Mouse (Mus musculus) thymus, postnatal 25 days (tissue): ENCODE measurements around the gene Ppp1r14a.

ENCODE experiments used
- DNase-seq: peaks from one replicate; pipeline ENCODE4 v3.0.0; 2022

Gene Ppp1r14a

GRCm38 (mm10) chr7:29279924-29280323 lies 9.2 kb upstream of the Ppp1r14a start:
- peak; percentile 25 for DNase-seq

DNA sequence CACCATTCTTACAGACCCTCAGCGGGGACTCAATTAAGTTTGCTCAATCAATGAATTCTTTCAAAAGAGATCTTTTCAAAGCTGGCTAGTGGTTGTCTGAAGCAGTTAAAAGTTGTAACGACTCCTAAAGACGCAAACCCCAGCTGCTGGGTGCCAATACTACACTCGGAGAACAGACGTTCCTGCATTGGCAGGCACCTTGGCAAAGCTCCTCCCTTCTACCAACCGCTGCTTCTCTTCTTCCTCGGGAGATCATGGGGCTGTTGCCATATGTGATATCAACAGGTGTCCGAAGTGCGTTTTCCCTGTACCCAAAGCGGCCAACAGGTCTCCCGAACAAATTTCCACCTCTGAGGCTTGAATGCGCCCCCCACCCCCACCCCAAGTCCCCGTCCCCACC lies 8.3 kb upstream of the Ppp1r14a start:
- DNase-seq, result peak; percentile 64

GRCm38 (mm10) chr7:29281201-29282073 lies 7.7 kb upstream of the Ppp1r14a start, which contains the start of gene Spint2:
Gene Spint2, minus strand, starts transcription at chr7:29281912.
- peak; percentile 85 for DNase-seq

GRCm38 (mm10) chr7:29282074-29282554 lies 7.0 kb upstream of the Ppp1r14a start:
- no peak for DNase-seq

DNA sequence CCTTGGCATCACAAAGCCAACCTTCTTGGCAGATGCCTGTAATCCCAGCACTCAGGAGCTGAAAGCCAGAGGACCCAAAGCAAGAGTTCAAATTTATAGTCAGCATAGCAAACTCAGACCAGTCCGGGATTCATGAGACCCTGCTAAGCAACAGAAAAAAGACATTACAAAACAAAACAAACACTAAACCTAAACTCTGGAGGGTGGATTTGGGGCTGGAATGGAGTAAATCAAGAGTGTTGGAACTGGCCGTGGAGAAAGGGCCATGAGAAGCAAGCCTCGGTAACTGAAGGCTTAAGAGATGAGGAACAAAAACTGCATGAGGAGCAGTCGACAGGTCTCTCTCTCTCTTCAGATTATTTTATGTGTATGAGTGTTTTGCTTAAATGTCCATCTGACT lies 5.2 kb upstream of the Ppp1r14a start:
- DNase-seq, result no peak

GRCm38 (mm10) chr7:29284523-29284922 lies 4.6 kb upstream of the Ppp1r14a start:
- DNase-seq, result no peak

- DNase-seq, result no peak
Observed at GRCm38 (mm10) chr7:29287481-29287880, 1.6 kb upstream of the Ppp1r14a start.

DNA sequence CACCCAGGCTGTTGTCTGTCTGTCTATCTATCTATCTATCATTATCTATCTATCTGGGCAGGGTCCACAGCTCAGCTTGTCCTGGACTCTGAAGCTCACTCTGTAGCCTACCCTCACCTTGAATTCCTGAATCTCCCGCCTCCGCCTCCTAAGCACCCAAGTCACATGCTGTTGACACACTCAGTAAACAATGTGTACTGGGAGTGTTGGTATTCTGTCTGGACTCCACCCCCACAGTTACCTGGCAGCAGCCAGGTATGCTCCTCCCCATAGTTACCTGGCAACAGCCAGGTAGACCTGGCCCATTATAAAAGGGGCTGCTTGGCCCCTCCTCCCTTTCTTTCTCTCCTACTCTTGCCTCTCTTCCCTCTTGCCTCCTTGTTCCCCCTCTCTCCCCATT lies 1.0 kb upstream of the Ppp1r14a start:
- no peak for DNase-seq

DNA sequence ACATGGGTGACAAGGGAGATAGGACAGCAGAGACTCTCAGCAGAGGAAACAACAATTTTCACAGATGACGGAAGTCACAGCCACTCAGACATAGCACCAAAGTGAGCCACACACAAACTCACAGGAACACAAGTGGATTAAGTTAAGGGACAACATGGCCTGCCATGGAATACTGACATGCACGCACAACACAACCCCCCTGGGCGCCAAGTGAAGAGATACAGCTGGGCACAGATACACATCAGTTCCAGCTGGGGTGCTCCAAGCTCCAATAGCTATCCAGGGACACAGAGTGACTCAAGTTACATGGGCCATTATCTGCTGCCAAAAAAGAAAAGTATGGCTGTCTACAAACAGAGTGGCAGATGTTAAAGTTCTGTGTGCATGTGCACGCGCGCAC lies 748 bp downstream of the Ppp1r14a start:
- DNase-seq, result no peak

GRCm38 (mm10) chr7:29290691-29291485 lies 1.8 kb downstream of the Ppp1r14a start:
- no peak for DNase-seq

- no peak for DNase-seq
Observed at GRCm38 (mm10) chr7:29291616-29292457, 2.7 kb downstream of the Ppp1r14a start.

DNA sequence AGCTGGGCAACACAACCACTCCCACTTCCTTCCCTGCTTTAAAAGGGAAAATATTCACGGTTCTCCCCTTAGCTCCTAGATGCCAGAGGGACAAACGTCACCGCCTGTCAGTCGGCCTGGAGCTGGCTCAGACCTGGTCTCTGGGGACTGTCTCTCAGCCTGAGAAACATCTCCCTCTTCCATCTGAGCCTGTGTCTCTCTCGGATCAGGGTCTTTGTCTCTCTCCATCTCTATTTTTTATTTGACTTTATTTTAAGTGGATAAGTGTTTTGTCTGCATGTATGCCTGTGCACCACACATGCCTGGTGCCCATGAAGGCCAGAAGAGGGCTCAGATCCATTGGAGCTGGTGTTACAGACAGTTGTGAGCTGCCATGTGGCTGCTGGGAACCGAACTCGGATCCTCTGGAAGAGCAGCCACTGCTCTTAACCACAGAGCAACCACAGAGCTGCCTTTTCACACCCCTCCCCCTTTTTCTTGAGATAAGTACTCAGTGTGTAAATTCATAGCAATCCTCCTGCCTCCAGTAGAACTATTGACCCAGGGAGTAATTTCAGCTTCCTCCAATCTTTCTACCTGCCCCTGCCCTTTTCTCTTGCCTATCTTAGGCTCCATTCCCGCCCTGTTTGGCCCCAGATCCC lies 3.5 kb downstream of the Ppp1r14a start:
- no peak for DNase-seq

- no peak for DNase-seq
Observed at GRCm38 (mm10) chr7:29293131-29294065, 4.3 kb downstream of the Ppp1r14a start.

- DNase-seq, result no peak
Observed at GRCm38 (mm10) chr7:29294111-29294761, 5.1 kb downstream of the Ppp1r14a start.

DNA sequence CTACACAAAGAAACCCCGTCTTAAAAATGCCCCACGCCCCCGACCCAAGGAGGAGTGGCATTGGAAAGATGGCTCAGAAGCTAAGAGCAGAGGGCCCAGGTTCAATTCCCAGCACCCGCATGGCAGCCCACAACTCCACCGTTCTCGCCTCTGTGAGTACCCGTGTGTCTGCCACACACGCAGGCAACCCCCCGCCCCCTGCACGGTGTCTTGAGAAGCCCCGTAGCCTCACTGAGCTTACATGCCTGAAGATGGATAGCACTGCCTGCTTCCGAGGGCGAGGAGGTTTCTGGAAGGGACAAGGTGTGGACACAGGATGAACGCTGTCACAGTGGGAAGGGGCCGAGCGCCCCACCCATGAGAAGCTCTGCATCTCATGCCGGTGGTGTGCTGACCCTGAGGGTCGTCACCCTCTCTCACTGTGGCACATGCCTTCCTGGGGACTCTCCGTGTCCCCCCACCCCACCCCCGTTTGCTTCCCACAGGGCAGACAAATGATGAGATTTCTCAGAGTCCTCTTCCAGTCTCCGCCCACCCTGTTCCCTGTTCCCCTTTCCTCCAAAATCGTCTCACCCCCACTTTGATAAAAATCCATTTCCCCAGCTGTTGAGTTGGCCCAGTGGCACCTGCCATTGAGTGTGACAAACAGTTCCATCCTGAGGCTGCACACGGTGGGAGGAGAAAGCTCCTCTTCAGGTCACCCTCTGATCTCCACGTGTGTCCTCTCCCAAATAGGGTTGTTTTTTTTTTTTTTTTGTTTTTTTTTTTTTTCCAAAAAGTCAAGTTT lies 6.9 kb downstream of the Ppp1r14a start:
- no peak for DNase-seq

GRCm38 (mm10) chr7:29296998-29297397 lies 7.9 kb downstream of the Ppp1r14a start:
- peak; percentile 73 for DNase-seq

GRCm38 (mm10) chr7:29301127-29301566 lies 12.0 kb downstream of the Ppp1r14a start:
- DNase-seq, result peak; percentile 72

DNA sequence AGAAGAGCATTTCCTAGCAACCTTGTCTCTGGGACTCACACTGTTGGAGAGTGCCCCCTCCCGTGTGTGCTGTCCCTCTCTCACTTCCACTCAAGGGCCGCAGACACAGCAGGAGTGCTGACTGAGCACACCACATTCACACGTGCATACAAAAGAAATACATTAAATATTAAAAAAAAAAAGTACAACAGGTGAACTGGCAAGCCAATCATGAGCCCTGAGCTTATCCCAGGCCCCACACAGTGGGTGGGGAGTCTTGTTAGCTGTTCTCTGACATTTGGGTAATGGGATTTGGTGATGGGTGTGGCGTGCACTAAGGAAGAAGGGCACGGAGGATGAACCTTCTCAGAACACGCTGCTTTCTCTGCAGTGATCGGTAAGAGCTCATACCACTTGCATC lies 13.5 kb downstream of the Ppp1r14a start:
- no peak for DNase-seq

GRCm38 (mm10) chr7:29303738-29304462 lies 14.8 kb downstream of the Ppp1r14a start, which contains the start of gene Dpf1:
Gene Dpf1, plus strand, starts transcription at chr7:29303951.
- peak; percentile 81 for DNase-seq
